Mouse (Mus musculus) testis, adult 2 months (tissue): ENCODE data around the gene Snx9.

ENCODE experiments used
- CTCF ChIP-seq: fragments of 200-500 bp; IDR thresholded peaks from 2 replicates; pipeline ENCODE4 v1.5.1; 2012; ENCODE audit warnings: low read depth, mild to moderate bottlenecking, inconsistent platforms, low read length, moderate library complexity; ENCODE audit not compliant: control insufficient read depth, insufficient read depth, insufficient replicate concordance
- POLR2A ChIP-seq: fragments of 200-500 bp; IDR thresholded peaks from 2 replicates; pipeline ENCODE4 v1.6.1; 2012; ENCODE audit warnings: low read depth, mild to moderate bottlenecking, inconsistent platforms, low read length, moderate library complexity; ENCODE audit not compliant: control insufficient read depth

DNA sequence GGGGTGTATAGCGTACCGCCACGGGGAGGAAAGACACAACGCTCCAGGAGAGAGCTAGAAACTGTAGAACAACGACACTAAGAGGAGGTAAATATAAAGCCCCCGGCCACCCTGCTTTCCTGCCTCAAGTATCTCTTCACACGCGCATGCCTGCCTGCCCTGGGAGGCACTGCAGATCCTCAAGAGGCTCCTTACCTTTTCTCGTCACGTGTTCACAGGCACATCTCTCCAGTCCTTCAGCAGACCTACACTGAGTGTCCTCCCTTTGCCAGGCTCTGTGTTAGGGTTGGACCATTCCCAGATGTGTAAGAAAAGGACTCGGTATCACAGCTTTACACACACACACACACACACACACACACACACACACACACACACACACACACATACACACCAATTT is 18.1 kb upstream of the Snx9 start:
- TF ChIP-seq CTCF, result no peak
- no peak for TF ChIP-seq POLR2A
